Mouse (Mus musculus) midbrain, embryonic 11.5 days (tissue): ENCODE results near the gene Sgcd. TPM values are rescaled to one million over a fixed set of nuclear protein-coding genes. Genes with fewer than 3 reads are reported as not detected.
A peak's percentile ranks its signal among the peaks of the same experiment; 100 is the strongest.

ENCODE experiments used
- ATAC-seq: fragments of 200-750 bp; cut with Nextera tagmentation; 2 replicates; pipeline ENCODE4 v1.8.0; 2017; ENCODE audit warnings: moderate TSS enrichment, moderate library complexity; ENCODE audit not compliant: low FRiP score
- DNase-seq: peaks from one replicate; pipeline ENCODE4 v3.0.0; 2015; ENCODE audit warnings: low spot score; ENCODE audit errors: missing footprints
- H3K27ac ChIP-seq: fragments of 300-500 bp; sonication (generic); 2 replicates; pipeline ENCODE4 v1.5.1; 2014; ENCODE audit warnings: low read depth, low read length
- H3K27me3 ChIP-seq: fragments of 300-500 bp; sonication (generic); 2 replicates; pipeline ENCODE4 v1.6.1; 2014; ENCODE audit warnings: mild to moderate bottlenecking, low read length, moderate library complexity, mixed read lengths; ENCODE audit not compliant: control insufficient read depth, insufficient read depth
- H3K36me3 ChIP-seq: fragments of 300-500 bp; sonication (generic); 2 replicates; pipeline ENCODE4 v1.6.1; 2014; ENCODE audit warnings: mild to moderate bottlenecking, low read length, moderate library complexity, mixed read lengths; ENCODE audit not compliant: control insufficient read depth, insufficient read depth
- H3K4me1 ChIP-seq: fragments of 300-500 bp; sonication (generic); 2 replicates; pipeline ENCODE4 v1.6.1; 2014; ENCODE audit warnings: low read length; ENCODE audit not compliant: control insufficient read depth, insufficient read depth
- H3K4me2 ChIP-seq: fragments of 300-500 bp; sonication (generic); 2 replicates; pipeline ENCODE4 v1.6.1; 2014; ENCODE audit warnings: mild to moderate bottlenecking, moderate library complexity
- H3K4me3 ChIP-seq: fragments of 300-500 bp; sonication (generic); 2 replicates; pipeline ENCODE4 v1.5.1; 2014; ENCODE audit warnings: low read depth, low read length
- H3K9ac ChIP-seq: fragments of 300-500 bp; sonication (generic); 2 replicates; pipeline ENCODE4 v1.6.1; 2014; ENCODE audit warnings: low read length
- H3K9me3 ChIP-seq: fragments of 300-500 bp; sonication (generic); 2 replicates; pipeline ENCODE4 v1.6.1; 2016; ENCODE audit warnings: low read length; ENCODE audit not compliant: control insufficient read depth
- whole genome bisulfite sequencing: fragments of 180-500 bp; shearing (Covaris S2); extraction: QIAGEN DNeasy Blood & Tissue Kit; methylation state at CpG from one replicate; pipeline ENCODE4 v1.1.7; 2014; 5-methylcytosine and 5-hydroxymethylcytosine counted together
- polyA plus RNA-seq: library from polyadenylated mRNA; unstranded; fragments of >200 nt; fragmentation: Nextera tagmentation; extraction: Ambion mirVana; gene quantifications from 2 replicates; pipeline ENCODE4 v1.2.1, GENCODE M21; 2014

Gene Sgcd
- polyA plus RNA-seq, 1 experiment from 2014 or later: 1.4 TPM

- Histone ChIP-seq H3K4me2 (no peak overlapping the region), H3K9ac (no peak overlapping the region), H3K4me3 (no peak overlapping the region), H3K27ac (no peak overlapping the region), H3K27me3 (no peaks in the 10 kb centered on the region), H3K9me3 (no peaks in the 10 kb centered on the region), H3K36me3 (no peaks in the 10 kb centered on the region), H3K4me1 (no peaks in the 10 kb centered on the region)
- 71% methylated on average over 2 of the region's 2 CpGs for WGBS
- DNase-seq (peak; percentile 67), ATAC-seq (no peak)
Observed at GRCm38 (mm10) chr11:47107661-47108060, 881.1 kb downstream of the Sgcd start.

- no peak overlapping the region for H3K4me3 ChIP-seq
- H3K27ac ChIP-seq: no peak overlapping the region
- no peak overlapping the region for H3K9ac ChIP-seq
- no peaks in the 10 kb centered on the region for H3K9me3 ChIP-seq
- no peaks in the 10 kb centered on the region for H3K27me3 ChIP-seq
- 81% methylated on average over 5 of the region's 5 CpGs for WGBS
- H3K36me3 ChIP-seq: no peaks in the 10 kb centered on the region
- peak; percentile 54 for DNase-seq
- no peak for ATAC-seq
- no peaks in the 10 kb centered on the region for H3K4me1 ChIP-seq
- H3K4me2 ChIP-seq: no peak overlapping the region
Observed at GRCm38 (mm10) chr11:47093296-47093912, 895.4 kb downstream of the Sgcd start.

GRCm38 (mm10) chr11:47082517-47082916 lies 906.3 kb downstream of the Sgcd start:
- DNase-seq (peak; percentile 37), ATAC-seq (no peak)
- no peaks in the 10 kb centered on the region for H3K4me1 ChIP-seq
- no peaks in the 10 kb centered on the region for H3K27me3 ChIP-seq
- no peak overlapping the region for H3K27ac ChIP-seq
- H3K4me3 ChIP-seq: no peak overlapping the region
- no peak overlapping the region for H3K9ac ChIP-seq
- no peaks in the 10 kb centered on the region for H3K36me3 ChIP-seq
- no peaks in the 10 kb centered on the region for H3K9me3 ChIP-seq
- WGBS: 94% methylated on average over 1 of the region's 1 CpGs
- no peak overlapping the region for H3K4me2 ChIP-seq

- 78% methylated on average over 1 of the region's 1 CpGs for WGBS
Observed at GRCm38 (mm10) chr11:47073538-47073937, 915.2 kb downstream of the Sgcd start.

GRCm38 (mm10) chr11:47071161-47071560 lies 917.6 kb downstream of the Sgcd start:
- DNase-seq (no peak), ATAC-seq (no peak)
- no peak overlapping the region for H3K9ac ChIP-seq
- H3K9me3 ChIP-seq: no peaks in the 10 kb centered on the region
- H3K36me3 ChIP-seq: no peaks in the 10 kb centered on the region
- H3K4me2 ChIP-seq: no peak overlapping the region
- no peak overlapping the region for H3K27ac ChIP-seq
- H3K4me1 ChIP-seq: no peaks in the 10 kb centered on the region
- H3K27me3 ChIP-seq: no peaks in the 10 kb centered on the region
- 82% methylated on average over 2 of the region's 2 CpGs for WGBS
- H3K4me3 ChIP-seq: no peak overlapping the region

More at GRCm38 (mm10) chr11:47073538-47073937, 915.2 kb downstream of the Sgcd start:
- DNase-seq (no peak), ATAC-seq (no peak)
- Histone ChIP-seq H3K4me3 (no peak overlapping the region), H3K9ac (no peak overlapping the region), H3K27me3 (no peaks in the 10 kb centered on the region), H3K9me3 (no peaks in the 10 kb centered on the region), H3K4me2 (no peak overlapping the region), H3K4me1 (no peaks in the 10 kb centered on the region), H3K36me3 (no peaks in the 10 kb centered on the region), H3K27ac (no peak overlapping the region)

- no peak for ATAC-seq
- H3K27me3 ChIP-seq: no peaks in the 10 kb centered on the region
Observed at GRCm38 (mm10) chr11:47069769-47070384, 918.9 kb downstream of the Sgcd start.

GRCm38 (mm10) chr11:47063690-47064089 lies 925.1 kb downstream of the Sgcd start:
- Histone ChIP-seq H3K27me3 (no peaks in the 10 kb centered on the region), H3K4me2 (no peak overlapping the region), H3K36me3 (no peaks in the 10 kb centered on the region), H3K9ac (no peak overlapping the region), H3K9me3 (no peaks in the 10 kb centered on the region), H3K4me1 (no peaks in the 10 kb centered on the region), H3K27ac (no peak overlapping the region), H3K4me3 (no peak overlapping the region)
- DNase-seq (no peak), ATAC-seq (no peak)
- 81% methylated on average over 4 of the region's 4 CpGs for WGBS

More at GRCm38 (mm10) chr11:47069769-47070384, 918.9 kb downstream of the Sgcd start:
- no peak overlapping the region for H3K9ac ChIP-seq
- no peak overlapping the region for H3K4me2 ChIP-seq
- no peak overlapping the region for H3K4me3 ChIP-seq
- no peak for DNase-seq
- 90% methylated on average over 2 of the region's 2 CpGs for WGBS
- H3K36me3 ChIP-seq: no peaks in the 10 kb centered on the region
- no peaks in the 10 kb centered on the region for H3K9me3 ChIP-seq
- no peak overlapping the region for H3K27ac ChIP-seq
- H3K4me1 ChIP-seq: no peaks in the 10 kb centered on the region

GRCm38 (mm10) chr11:47050390-47050789 lies 938.4 kb downstream of the Sgcd start:
- no peaks in the 10 kb centered on the region for H3K27me3 ChIP-seq
- H3K4me1 ChIP-seq: no peaks in the 10 kb centered on the region
- no peak overlapping the region for H3K4me2 ChIP-seq
- ATAC-seq: no peak
- H3K27ac ChIP-seq: no peak overlapping the region
- 70% methylated on average over 2 of the region's 2 CpGs for WGBS
- H3K4me3 ChIP-seq: no peak overlapping the region
- DNase-seq: no peak
- H3K9me3 ChIP-seq: no peaks in the 10 kb centered on the region
- no peak overlapping the region for H3K9ac ChIP-seq
- no peaks in the 10 kb centered on the region for H3K36me3 ChIP-seq

GRCm38 (mm10) chr11:47049756-47050155 lies 939.0 kb downstream of the Sgcd start:
- H3K36me3 ChIP-seq: no peaks in the 10 kb centered on the region
- H3K4me1 ChIP-seq: no peaks in the 10 kb centered on the region
- H3K27me3 ChIP-seq: no peaks in the 10 kb centered on the region
- no peaks in the 10 kb centered on the region for H3K9me3 ChIP-seq
- H3K27ac ChIP-seq: no peak overlapping the region
- no peak overlapping the region for H3K9ac ChIP-seq
- no peak overlapping the region for H3K4me3 ChIP-seq
- H3K4me2 ChIP-seq: no peak overlapping the region
- WGBS: 86% methylated on average over 4 of the region's 4 CpGs
- no peak for DNase-seq
- ATAC-seq: no peak
